Mouse (Mus musculus): ENCODE data around the gene Psg26. TPM values are rescaled to one million over a fixed set of nuclear protein-coding genes. Genes with fewer than 3 reads are reported as not detected.
"Not testable (repeated sequence)": the region's sequence is repeated elsewhere in the genome, so short reads cannot be mapped to it uniquely, and the experiment has no call there.

Gene Psg26
- not detected for total RNA-seq (2021)
- long read RNA-seq, result 0 reads

- no peak for DNase-seq (ENCODE audit: low spot score in 2 of 2)
Measured at GRCm38 (mm10) chr7:18484077-18484476, at the start of gene Psg26. Gene Psg26 (minus strand): TSS chr7:18484177.

DNA sequence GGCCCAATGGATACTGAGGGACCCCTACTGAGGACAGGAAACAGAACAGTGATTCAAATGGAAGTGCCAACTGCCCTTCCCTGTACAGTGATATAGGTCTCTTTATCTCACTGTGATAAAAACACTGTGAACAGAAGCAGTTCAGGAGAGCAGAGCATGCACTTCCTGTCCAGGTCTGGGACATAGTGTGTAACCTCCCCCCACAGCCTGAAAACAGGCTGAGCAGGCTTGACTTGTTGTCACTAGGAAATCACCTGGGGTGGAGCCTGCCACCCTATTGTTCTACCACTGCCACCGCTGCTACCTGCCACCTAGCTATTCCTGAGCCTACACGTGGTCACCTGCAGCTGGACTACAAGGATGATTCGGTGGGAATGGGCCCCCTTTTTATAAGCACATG is 49.4 kb upstream of the Psg26 start:
- no peak for DNase-seq (ENCODE audit: low spot score in 2 of 2)

- DNase-seq (ENCODE audit: low spot score in 2 of 2), result no peak
Measured at GRCm38 (mm10) chr7:18532169-18532568, 48.2 kb upstream of the Psg26 start, which contains the start of gene Psg25. Gene Psg25 (minus strand): TSS chr7:18532269.

DNA sequence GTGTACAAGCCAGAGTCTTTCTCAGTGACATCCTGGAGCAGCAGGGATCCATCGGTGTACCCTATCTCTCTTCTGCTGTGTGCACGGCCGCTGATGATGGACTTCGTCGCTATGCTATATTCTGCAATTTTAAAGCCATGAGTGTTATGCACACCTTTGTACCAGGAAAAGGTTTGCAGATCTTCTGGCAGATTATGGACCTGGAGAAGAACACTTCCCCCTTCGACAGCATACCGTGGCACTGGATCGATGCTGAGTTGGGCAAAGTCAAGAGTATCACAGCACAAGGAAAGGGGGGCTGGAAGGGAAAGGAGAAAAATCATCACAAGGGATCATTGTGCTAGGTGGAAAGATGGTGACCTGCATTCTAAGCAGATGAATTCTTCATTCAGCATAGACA is 40.7 kb upstream of the Psg26 start:
- no peak for DNase-seq (ENCODE audit: low spot score in 2 of 2)

DNA sequence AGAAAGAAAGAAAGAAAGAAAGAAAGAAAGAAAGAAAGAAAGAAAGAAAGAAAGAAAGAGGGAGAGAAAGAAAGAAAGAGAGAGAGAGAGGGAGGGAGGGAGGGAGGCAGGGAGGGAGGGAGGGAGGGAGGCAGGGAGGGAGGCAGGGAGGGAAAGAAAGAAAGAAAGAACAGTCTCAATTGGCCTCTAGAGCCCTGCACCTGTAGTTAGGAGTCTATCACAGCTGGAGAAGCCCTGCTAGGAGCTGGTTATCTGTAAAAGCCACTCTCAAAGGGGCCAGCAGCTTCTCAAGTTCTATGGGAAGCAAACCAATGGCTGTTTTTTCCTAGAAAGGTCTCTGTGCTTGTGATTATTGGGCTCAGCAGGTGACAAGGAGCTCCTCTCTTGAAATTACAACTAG is 28.9 kb upstream of the Psg26 start:
- DNase-seq (ENCODE audit: low spot score in 2 of 2), result not testable (repeated sequence)

DNA sequence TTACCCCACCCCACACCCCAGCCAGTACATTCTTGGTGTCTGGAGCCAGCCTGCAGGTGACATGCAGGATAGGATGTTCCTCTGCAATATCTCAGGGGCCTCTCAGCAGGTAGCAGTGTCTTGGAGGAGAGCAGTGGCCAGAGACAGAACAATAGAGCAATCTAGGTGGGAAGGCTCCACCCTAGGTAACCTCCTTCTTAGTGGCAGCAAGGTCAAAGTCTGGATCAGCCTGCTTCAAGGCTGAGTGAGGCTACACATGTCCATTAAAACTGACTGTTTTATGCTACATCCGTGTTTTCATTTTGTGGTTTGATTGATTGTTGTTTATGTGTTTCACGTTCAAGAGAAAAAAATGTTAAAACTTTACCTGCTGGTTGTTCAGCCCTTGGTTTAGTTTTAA is 28.4 kb upstream of the Psg26 start:
- not testable (repeated sequence) for DNase-seq (ENCODE audit: low spot score in 2 of 2)

- no peak for DNase-seq (ENCODE audit: low spot score in 2 of 2)
Measured at GRCm38 (mm10) chr7:18511479-18511878, 27.5 kb upstream of the Psg26 start.

GRCm38 (mm10) chr7:18431941-18432340 is 52.0 kb downstream of the Psg26 start, which contains the start of gene Psg28:
Gene Psg28 (minus strand): TSS chr7:18432041.
- DNase-seq (ENCODE audit: low spot score in 2 of 2), result not testable (repeated sequence)

Other genes with a start within 250 kb of the Psg26 start
- gene Mill1, start 238.8 kb downstream of the Psg26 start, total RNA-seq (2021), result not detected
- gene Psg18, start 129.2 kb downstream of the Psg26 start, total RNA-seq (2021), result not detected
- not detected for gene Psg28, start 52.1 kb downstream of the Psg26 start, total RNA-seq (2021)
- not detected for gene Psg25, start 48.1 kb upstream of the Psg26 start, total RNA-seq (2021)
- not detected for gene Psg27, start 83.1 kb upstream of the Psg26 start, total RNA-seq (2021)
- not detected for gene Psg23, start 132.3 kb upstream of the Psg26 start, total RNA-seq (2021)
- gene Psg21, start 172.5 kb upstream of the Psg26 start, total RNA-seq (2021), result not detected
- gene Psg20, start 202.0 kb upstream of the Psg26 start, total RNA-seq (2021), result not detected
- not detected for gene Psg22, start 233.9 kb upstream of the Psg26 start, total RNA-seq (2021)